Mouse (Mus musculus) gastrocnemius, adult 18-20 months (tissue): ENCODE measurements at regions not wholly inside any gene's neighbourhood (a gene's known extent, or its start where the extent isn't known, plus 50 kb on each side); places are given as distances from the start of the nearest gene placed in this dataset.

Experiments used
- DNase-seq: peaks from one replicate; pipeline ENCODE4 v3.0.0; 2021; ENCODE audit warnings: low spot score

- no peak for DNase-seq
Measured at GRCm38 (mm10) chr9:101555011-101555673, 303.5 kb upstream of the Ppp2r3a start.

- no peak for DNase-seq
Measured at GRCm38 (mm10) chr9:101552789-101553188, 301.2 kb upstream of the Ppp2r3a start.

DNA sequence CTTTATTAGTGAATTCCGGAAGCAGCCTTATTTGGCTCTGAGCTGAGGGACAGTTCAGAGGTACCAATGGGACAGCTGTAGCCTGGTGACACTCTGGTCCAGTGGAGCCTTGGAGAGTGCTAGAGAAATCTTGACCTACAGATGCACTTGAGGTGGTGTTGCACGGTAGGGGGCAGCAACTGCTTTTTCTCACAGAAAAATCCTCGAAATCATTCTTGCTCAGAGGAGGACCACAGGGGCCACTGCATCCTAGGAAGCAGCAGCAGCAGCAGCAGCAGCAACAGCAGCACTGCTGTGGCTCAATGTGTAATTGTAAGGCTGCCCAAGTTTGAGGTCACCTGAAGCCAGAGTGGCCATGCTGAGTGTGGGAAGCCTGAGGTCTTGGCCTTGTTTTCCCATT lies 299.7 kb upstream of the Ppp2r3a start:
- no peak for DNase-seq

- no peak for DNase-seq
Measured at GRCm38 (mm10) chr9:101546213-101546832, 294.7 kb upstream of the Ppp2r3a start.

GRCm38 (mm10) chr9:101518137-101518536 lies 266.5 kb upstream of the Ppp2r3a start:
- no peak for DNase-seq

DNA sequence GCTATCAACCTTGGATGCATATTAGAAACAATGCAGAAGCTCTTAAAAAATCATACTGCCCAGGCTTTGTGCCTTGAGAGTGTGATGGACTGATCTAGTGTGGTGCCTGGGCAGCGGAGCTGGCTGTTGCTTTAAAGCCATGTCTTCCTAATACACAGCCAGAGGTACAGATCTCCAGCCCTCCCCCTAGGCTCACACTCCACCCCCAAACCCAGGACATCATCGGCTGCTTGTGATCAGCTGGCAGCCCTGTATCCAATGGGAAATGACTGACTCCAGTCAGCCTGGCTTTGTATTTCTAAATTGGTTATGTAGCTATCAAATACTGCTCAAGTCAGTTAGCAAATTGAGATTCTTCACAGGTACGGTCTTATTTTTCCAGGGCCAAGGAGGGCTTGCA lies 259.2 kb upstream of the Ppp2r3a start:
- DNase-seq, result no peak

- no peak for DNase-seq
Measured at GRCm38 (mm10) chr9:101509196-101509595, 257.6 kb upstream of the Ppp2r3a start.

DNA sequence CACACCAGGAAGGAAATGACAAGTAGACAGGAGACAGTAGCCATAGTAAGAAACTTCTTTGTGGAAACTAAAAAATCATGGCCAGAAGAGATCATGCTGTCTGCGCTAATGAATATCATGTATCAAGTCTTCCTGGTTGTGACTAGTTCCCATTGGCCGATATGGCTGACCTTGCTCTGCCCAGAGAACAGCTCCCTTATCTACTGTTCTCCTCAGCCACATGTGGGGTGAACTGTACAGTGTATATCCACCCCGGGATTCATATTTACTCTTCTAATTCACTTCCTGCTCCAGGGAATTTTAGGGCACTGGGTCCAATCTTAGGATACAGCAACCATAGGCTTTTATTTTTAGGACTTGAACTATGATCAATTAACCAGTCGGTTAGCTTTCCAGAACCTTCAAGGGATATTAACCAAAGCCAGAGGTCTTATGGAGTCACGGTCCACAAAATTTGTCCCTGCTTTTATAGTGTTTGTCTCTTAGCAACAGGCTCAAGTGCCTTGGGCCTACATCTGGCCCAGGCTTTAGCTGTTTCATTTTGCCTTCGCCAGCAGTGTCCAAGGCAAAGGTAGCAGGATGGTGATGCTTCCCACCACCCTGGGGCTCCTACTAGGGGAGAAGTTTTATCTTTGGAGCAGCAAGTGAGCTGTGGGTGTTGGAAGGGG lies 255.6 kb upstream of the Ppp2r3a start:
- DNase-seq, result no peak

- no peak for DNase-seq
Measured at GRCm38 (mm10) chr9:101501706-101502465, 250.3 kb upstream of the Ppp2r3a start.

DNA sequence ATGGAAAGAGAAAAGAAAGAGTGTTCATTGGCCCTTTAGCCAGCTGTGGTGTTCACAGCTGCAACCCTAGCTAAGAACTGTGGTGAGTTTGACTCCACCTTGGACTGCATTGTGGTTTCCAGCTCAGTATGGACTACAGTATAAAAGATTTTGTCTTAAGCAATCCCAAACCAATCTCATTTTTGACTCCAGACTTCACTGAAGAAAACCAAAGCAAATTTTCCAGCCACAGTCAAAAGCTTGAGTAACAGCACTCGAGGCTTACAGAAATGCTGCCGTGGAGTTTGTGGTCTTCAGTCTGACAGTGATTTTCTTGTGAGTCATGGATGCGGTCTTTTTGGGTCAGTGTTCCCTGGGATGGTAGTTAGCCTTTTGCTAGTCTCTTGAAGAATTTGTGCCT lies 249.4 kb upstream of the Ppp2r3a start:
- DNase-seq, result no peak

GRCm38 (mm10) chr9:101498721-101499120 lies 247.1 kb upstream of the Ppp2r3a start:
- no peak for DNase-seq

GRCm38 (mm10) chr9:101495768-101496167 lies 244.2 kb upstream of the Ppp2r3a start:
- DNase-seq, result no peak

GRCm38 (mm10) chr9:101489013-101489412 lies 237.4 kb upstream of the Ppp2r3a start:
- DNase-seq, result no peak

GRCm38 (mm10) chr9:101476223-101476622 lies 224.6 kb upstream of the Ppp2r3a start:
- DNase-seq, result no peak

DNA sequence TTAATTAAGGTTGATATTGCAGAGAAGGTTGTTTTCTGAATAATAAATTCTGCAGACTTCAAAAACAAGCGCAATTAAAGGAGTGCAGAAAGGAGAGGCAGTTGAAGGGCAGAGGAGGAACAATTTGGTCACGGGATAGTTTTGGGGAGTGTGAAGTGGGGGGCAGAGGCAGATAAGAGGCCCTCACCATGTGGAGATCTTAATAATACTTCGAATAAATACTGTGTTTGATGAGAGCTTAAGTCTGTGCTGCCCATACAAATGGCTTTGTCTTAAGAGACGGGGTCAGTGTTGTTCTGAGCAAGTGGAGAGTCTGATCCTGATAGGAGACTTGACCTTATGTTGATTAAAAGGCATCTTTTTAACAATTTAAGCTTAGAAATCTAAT lies 221.5 kb upstream of the Ppp2r3a start:
- no peak for DNase-seq

DNA sequence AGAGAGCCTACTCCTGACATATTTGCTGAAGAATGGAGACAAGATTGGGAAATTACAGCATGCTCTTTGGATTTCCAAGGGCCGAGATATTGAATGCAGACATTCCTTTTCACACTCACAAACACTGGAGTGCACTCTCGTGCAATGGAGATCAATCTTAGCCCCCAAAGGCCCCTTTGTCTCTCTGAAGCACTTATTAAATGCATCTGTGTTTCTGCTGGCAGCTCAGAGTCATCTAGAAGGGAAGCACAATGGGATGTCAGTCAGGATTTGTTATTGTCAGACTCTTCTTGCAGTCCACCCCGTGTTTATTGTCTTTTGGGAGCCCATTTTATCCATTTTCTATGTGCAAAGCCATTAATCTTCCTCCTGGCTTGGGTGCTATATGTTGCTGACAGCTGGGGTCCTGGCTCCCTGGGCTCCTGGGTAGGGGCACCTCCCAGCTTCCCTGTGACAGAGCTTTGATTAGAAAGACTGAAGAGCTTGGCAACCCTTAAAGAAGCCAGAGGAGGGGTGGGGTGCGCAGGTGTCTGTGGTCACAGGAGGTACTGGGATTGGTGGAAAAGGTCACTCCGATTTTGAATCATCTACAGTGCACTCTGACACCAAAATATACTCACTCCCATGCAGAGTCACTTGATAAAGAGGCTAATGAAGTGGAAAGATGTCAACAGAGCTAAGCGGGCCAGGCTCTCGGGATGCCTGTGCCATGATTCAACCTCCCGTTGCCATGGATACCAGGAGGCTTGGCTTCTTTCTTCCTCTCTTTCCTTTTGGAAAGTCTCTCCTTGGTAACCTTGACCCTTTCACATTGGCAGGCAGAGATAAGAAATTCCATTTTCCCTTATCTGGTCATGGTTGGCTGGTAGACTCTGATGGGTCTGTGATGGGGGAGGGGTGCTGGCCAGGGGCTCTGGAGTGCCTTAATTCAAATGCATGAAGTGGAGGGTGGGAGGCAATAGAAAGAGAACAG lies 220.8 kb upstream of the Ppp2r3a start:
- no peak for DNase-seq

DNA sequence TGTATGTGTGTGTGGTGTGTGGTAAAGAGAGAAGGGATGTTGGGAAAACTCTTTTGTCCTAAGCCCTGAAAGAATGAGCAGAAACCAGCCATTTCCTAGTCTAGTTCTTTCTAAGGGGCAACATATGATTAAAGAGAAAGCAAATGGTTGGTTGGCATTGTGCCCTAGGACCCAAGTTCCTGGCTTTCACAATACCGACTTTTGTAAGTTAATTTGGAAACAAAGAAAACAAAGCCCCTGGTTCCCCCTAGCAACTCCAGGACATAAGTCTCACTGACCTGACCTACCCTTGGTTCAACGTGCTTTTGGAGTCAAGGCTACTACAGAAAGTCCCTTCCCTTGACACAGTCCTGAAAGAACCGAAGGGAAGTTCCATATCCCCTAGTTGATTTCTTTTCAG lies 220.1 kb upstream of the Ppp2r3a start:
- DNase-seq, result no peak

DNA sequence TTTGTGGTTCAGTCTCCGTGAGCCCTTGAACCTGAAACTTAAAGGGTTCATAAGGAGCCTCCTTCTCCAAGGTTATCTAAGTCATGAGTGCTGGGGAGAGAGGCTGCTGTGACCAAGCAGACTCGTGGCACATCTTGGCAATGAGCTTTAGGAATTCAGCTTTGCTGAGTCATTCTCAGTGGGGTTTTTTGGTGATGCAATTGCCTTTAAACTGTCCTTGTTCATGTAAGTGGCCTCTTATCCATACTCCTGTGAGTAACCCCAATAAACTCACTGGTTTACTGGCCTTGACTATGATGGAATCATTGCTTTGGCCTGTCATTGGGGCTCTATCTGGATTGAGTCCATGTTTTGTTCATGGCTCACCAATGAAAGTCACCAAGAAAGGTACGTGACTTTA lies 218.2 kb upstream of the Ppp2r3a start:
- DNase-seq, result no peak

- DNase-seq, result no peak
Measured at GRCm38 (mm10) chr9:101464727-101465427, 213.3 kb upstream of the Ppp2r3a start.

DNA sequence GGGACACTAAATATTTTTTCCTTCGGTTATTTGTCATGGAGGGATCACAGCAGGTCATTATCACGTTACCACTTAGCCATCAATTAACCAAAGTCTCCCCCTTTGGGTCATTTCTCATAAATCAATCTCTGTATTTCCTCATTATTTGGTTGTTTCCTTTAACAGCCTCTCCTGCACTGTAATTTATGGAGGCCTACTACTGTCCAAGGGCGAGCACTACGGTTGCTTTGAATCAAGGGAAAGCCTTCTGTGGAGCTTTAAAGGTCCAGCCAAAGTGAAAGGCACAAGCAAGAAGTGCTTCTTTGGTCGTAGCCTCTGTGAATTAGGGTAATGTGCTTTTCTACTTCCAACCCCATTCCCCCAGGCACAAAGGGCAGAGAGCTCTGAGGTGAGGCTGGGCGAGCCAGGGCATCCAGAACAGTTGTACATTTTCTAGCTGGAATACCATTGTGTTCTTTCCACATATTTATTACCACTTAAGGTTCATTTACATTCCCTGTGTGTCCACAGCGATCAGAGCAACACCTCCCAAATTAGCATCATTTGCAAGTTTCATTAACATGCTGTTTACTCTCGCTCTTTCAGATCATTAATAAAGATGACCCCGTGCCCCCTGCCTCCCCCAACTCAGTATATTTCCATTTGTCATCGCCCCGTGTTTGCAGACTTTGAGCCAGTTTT lies 207.5 kb upstream of the Ppp2r3a start:
- no peak for DNase-seq
